Mouse (Mus musculus) CH12.LX (cell line): ENCODE data around the gene E330009J07Rik. TPM values are rescaled to one million over a fixed set of nuclear protein-coding genes. Genes with fewer than 3 reads are reported as not detected.
A peak's percentile ranks its signal among the peaks of the same experiment; 100 is the strongest.

Experiments used
- DNase-seq: peaks from one replicate; pipeline ENCODE4 v3.0.0-alpha.2; 2013; ENCODE audit errors: extremely low read depth
- H3K27ac ChIP-seq: 2 replicates; pipeline ENCODE4 v1.5.1; 2012; ENCODE audit warnings: low read depth, mild to moderate bottlenecking, control low read depth, moderate library complexity; ENCODE audit not compliant: insufficient read depth
- H3K27me3 ChIP-seq: replicated peaks from 2 replicates; pipeline ENCODE3; 2012; ENCODE audit warnings: inconsistent platforms
- H3K36me3 ChIP-seq, 2 experiments: replicated peaks in 1 of 2; 2 replicates each; pipeline versions ENCODE3 to v1.6.1; 2012; ENCODE audit warnings: inconsistent platforms in 1 of 2, low read length in 1 of 2, mild to moderate bottlenecking in 1 of 2, mixed read lengths in 1 of 2, moderate library complexity in 1 of 2; ENCODE audit not compliant: control insufficient read depth in 1 of 2, insufficient read depth in 1 of 2
- H3K4me1 ChIP-seq, 2 experiments: 2 replicates each; pipeline ENCODE4 v1.6.1; 2012; ENCODE audit warnings: inconsistent platforms in 1 of 2, moderate library complexity in 1 of 2; ENCODE audit not compliant: insufficient read depth in 2 of 2, control insufficient read depth in 1 of 2
- H3K4me2 ChIP-seq: 2 replicates; pipeline ENCODE4 v1.6.1; 2012; ENCODE audit warnings: low read depth, mild to moderate bottlenecking, control low read depth; ENCODE audit not compliant: poor library complexity, insufficient read depth, severe bottlenecking
- H3K4me3 ChIP-seq, 3 experiments: fragments of 150-350 bp in 1 of 3; sonication (generic) in 1 of 3; replicated peaks in 1 of 3; 2 replicates each; pipeline versions ENCODE3 to v1.5.1; 2011 to 2012; ENCODE audit warnings: low read depth in 2 of 3, low read length in 2 of 3, mild to moderate bottlenecking in 2 of 3, moderate library complexity in 2 of 3, control low read depth in 1 of 3, improper control_type of control experiment in 1 of 3, inconsistent platforms in 1 of 3, mixed read lengths in 1 of 3; ENCODE audit not compliant: poor library complexity in 1 of 3
- H3K79me2 ChIP-seq: replicated peaks from 2 replicates; pipeline ENCODE4 v1.6.1; 2012; ENCODE audit warnings: mild to moderate bottlenecking, moderate library complexity; ENCODE audit not compliant: control insufficient read depth, poor library complexity, insufficient read depth, severe bottlenecking; ENCODE audit errors: extremely low read depth
- H3K9ac ChIP-seq: 2 replicates; pipeline ENCODE4 v1.6.1; 2012; ENCODE audit warnings: low read depth, mild to moderate bottlenecking, control low read depth, moderate library complexity; ENCODE audit not compliant: insufficient read depth
- H3K9me3 ChIP-seq: replicated peaks from 2 replicates; pipeline ENCODE3; 2012; ENCODE audit warnings: low read length, inconsistent platforms, mixed read lengths
- BHLHE40 ChIP-seq: IDR thresholded peaks from 2 replicates; pipeline ENCODE4 v1.6.1; 2011; ENCODE audit warnings: mild to moderate bottlenecking, low read depth, low read length, improper control_type of control experiment
- E2F4 ChIP-seq: IDR thresholded peaks from 2 replicates; pipeline ENCODE4 v1.6.1; 2011; ENCODE audit warnings: low read depth, low read length, improper control_type of control experiment; ENCODE audit not compliant: insufficient replicate concordance
- ELF1 ChIP-seq: IDR thresholded peaks from 2 replicates; pipeline ENCODE4 v1.6.1; 2014; ENCODE audit warnings: low read depth, mild to moderate bottlenecking, inconsistent platforms, low read length, improper control_type of control experiment
- EP300 ChIP-seq: IDR thresholded peaks from 2 replicates; pipeline ENCODE4 v1.6.1; 2011; ENCODE audit warnings: low read length, improper control_type of control experiment
- GABPA ChIP-seq: IDR thresholded peaks from 2 replicates; pipeline ENCODE4 v1.6.1; 2012; ENCODE audit warnings: low read depth, low read length, improper control_type of control experiment, inconsistent platforms; ENCODE audit not compliant: insufficient replicate concordance
- JUN ChIP-seq: IDR thresholded peaks from 2 replicates; pipeline ENCODE4 v1.6.1; 2011; ENCODE audit warnings: low read depth, mild to moderate bottlenecking, low read length, improper control_type of control experiment, moderate library complexity; ENCODE audit not compliant: insufficient read depth
- JUND ChIP-seq: conservative IDR thresholded peaks from 2 replicates; pipeline ENCODE4 v1.6.1; 2011; ENCODE audit warnings: low read depth, low read length, improper control_type of control experiment
- KAT2A ChIP-seq: IDR thresholded peaks from 2 replicates; pipeline ENCODE4 v1.6.1; 2012; ENCODE audit warnings: low read length, improper control_type of control experiment, inconsistent platforms; ENCODE audit not compliant: insufficient replicate concordance
- MAFK ChIP-seq: IDR thresholded peaks from 2 replicates; pipeline ENCODE4 v1.6.1; 2011; ENCODE audit warnings: low read length, improper control_type of control experiment; ENCODE audit not compliant: insufficient replicate concordance
- MAX ChIP-seq: IDR thresholded peaks from 2 replicates; pipeline ENCODE4 v1.6.1; 2011; ENCODE audit warnings: low read length, improper control_type of control experiment
- MAZ ChIP-seq: IDR thresholded peaks from 2 replicates; pipeline ENCODE4 v1.6.1; 2012; ENCODE audit warnings: low read depth, mild to moderate bottlenecking, inconsistent platforms, low read length, improper control_type of control experiment, moderate library complexity
- MEF2A ChIP-seq: IDR thresholded peaks from 2 replicates; pipeline ENCODE4 v1.6.1; 2014; ENCODE audit warnings: low read depth, mild to moderate bottlenecking, inconsistent platforms, low read length, improper control_type of control experiment, borderline replicate concordance
- MXI1 ChIP-seq: IDR thresholded peaks from 2 replicates; pipeline ENCODE4 v1.6.1; 2011; ENCODE audit warnings: mild to moderate bottlenecking, low read depth, low read length, improper control_type of control experiment
- NRF1 ChIP-seq: IDR thresholded peaks from 2 replicates; pipeline ENCODE4 v1.6.1; 2014; ENCODE audit warnings: low read depth, mild to moderate bottlenecking, inconsistent platforms, low read length, improper control_type of control experiment, moderate library complexity
- POLR2AphosphoS2 ChIP-seq: IDR thresholded peaks from 2 replicates; pipeline ENCODE4 v1.6.1; 2011; ENCODE audit warnings: low read depth, low read length, improper control_type of control experiment
- RAD21 ChIP-seq: IDR thresholded peaks from 2 replicates; pipeline ENCODE4 v1.6.1; 2011; ENCODE audit warnings: low read depth, mild to moderate bottlenecking, low read length, improper control_type of control experiment, moderate library complexity
- RCOR1 ChIP-seq: conservative IDR thresholded peaks from 2 replicates; pipeline ENCODE4 v1.6.1; 2012; ENCODE audit warnings: low read depth, mild to moderate bottlenecking, inconsistent platforms, low read length, improper control_type of control experiment
- SIN3A ChIP-seq: IDR thresholded peaks from 2 replicates; pipeline ENCODE4 v1.6.1; 2012; ENCODE audit warnings: low read length, improper control_type of control experiment, inconsistent platforms
- SMC3 ChIP-seq: IDR thresholded peaks from 2 replicates; pipeline ENCODE4 v1.6.1; 2011; ENCODE audit warnings: low read depth, low read length, improper control_type of control experiment
- TBP ChIP-seq: conservative IDR thresholded peaks from 2 replicates; pipeline ENCODE4 v1.6.1; 2011; ENCODE audit warnings: low read depth, low read length, improper control_type of control experiment
- TCF12 ChIP-seq: IDR thresholded peaks from 2 replicates; pipeline ENCODE4 v1.6.1; 2014; ENCODE audit warnings: low read depth, mild to moderate bottlenecking, inconsistent platforms, low read length, improper control_type of control experiment
- UBTF ChIP-seq: IDR thresholded peaks from 2 replicates; pipeline ENCODE4 v1.6.1; 2012; ENCODE audit warnings: low read depth, mild to moderate bottlenecking, inconsistent platforms, low read length, improper control_type of control experiment, moderate library complexity
- USF1 ChIP-seq: IDR thresholded peaks from 2 replicates; pipeline ENCODE4 v1.6.1; 2014; ENCODE audit warnings: low read depth, mild to moderate bottlenecking, inconsistent platforms, low read length, improper control_type of control experiment
- USF2 ChIP-seq: conservative IDR thresholded peaks from 2 replicates; pipeline ENCODE4 v1.6.1; 2011; ENCODE audit warnings: low read depth, low read length, improper control_type of control experiment
- ZC3H11A ChIP-seq: IDR thresholded peaks from 2 replicates; pipeline ENCODE4 v1.6.1; 2012; ENCODE audit warnings: low read depth, mild to moderate bottlenecking, inconsistent platforms, low read length, improper control_type of control experiment
- ZKSCAN1 ChIP-seq: IDR thresholded peaks from 2 replicates; pipeline ENCODE4 v1.6.1; 2012; ENCODE audit warnings: low read depth, inconsistent platforms, low read length, improper control_type of control experiment, borderline replicate concordance
- ZMIZ1 ChIP-seq: IDR thresholded peaks from 2 replicates; pipeline ENCODE4 v1.6.1; 2012; ENCODE audit warnings: low read depth, mild to moderate bottlenecking, inconsistent platforms, low read length, improper control_type of control experiment
- dilution Hi-C: fragments of 300-500 bp; cut with MboI; formaldehyde crosslinking; loops from 2 replicates; pipeline ENCODE4 v1.14.3; 2020; ENCODE audit warnings: low sequenced_read_pairs; ENCODE audit not compliant: extremely low pct_unique_long_range_greater_than_20kb, extremely low pct_ligation_motif_present
- in situ Hi-C: fragments of 300-500 bp; cut with MboI; formaldehyde crosslinking; loops from 3 replicates; pipeline ENCODE4 v1.14.3; 2019; ENCODE audit warnings: low sequenced_read_pairs, low pct_ligation_motif_present, low pct_unique_long_range_greater_than_20kb, mixed read lengths
- polyA plus RNA-seq: library from polyadenylated mRNA; unstranded; fragments of >175 nt; gene quantifications from 2 replicates; pipeline ENCODE4 v1.2.1, GENCODE M21; 2012; ENCODE audit warnings: low read depth; ENCODE audit not compliant: insufficient read length
- total RNA-seq, 2 experiments: library from RNA; depleted of rRNA; stranded (reverse); fragments of 300-350 nt in 1 of 2; fragments of >200 nt in 1 of 2; gene quantifications; 2 replicates each; pipeline ENCODE4 v1.2.3; 2012 to 2014

The E330009J07Rik gene
- total and polyA plus RNA-seq, 3 experiments, result 12.3 to 21.6 (median 13.1) TPM

DNA sequence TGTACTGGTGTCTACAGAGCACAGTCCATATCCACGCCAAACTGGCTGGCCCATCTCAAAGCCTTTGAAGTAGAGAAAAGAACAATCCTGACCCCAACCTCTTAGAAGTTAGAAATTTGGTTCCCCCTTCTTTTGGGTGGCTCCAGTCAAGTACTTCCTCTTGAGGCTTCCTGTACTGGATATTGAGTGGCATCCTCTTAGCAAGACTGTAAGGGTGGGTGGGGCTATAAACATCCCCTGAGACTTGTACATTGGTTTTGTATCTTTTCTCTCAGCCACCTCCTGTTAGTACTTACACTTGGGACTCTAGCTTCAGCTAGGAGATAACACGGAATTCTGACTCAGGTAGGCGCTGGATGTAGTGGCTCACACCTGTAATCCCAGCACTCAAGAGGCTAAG lies 5.7 kb downstream of the E330009J07Rik start:
- no peaks in the 10 kb centered on the region for H3K27me3 ChIP-seq
- in situ Hi-C loops (no loop called here), dilution Hi-C loops (no loop called here)
- DNase-seq, result peak; percentile 80
- no peaks in the 10 kb centered on the region for H3K9me3 ChIP-seq
- H3K36me3 ChIP-seq, result peaks cover 0 to 5% of the 10 kb centered on the region in 2 experiments
- H3K4me2 ChIP-seq, result no peak overlapping the region
- H3K27ac ChIP-seq, result no peak overlapping the region
- no peak overlapping the region for H3K4me3 ChIP-seq
- no peak overlapping the region for H3K9ac ChIP-seq
- no peak for TF ChIP-seq TBP
- no peak for TF ChIP-seq GABPA
- TF ChIP-seq NRF1, result no peak
- TF ChIP-seq TCF12, result no peak
- no peak for TF ChIP-seq MAX
- no peak for TF ChIP-seq MXI1
- TF ChIP-seq RCOR1, result no peak
- TF ChIP-seq UBTF, result no peak
- TF ChIP-seq MAFK, result no peak
- no peak for TF ChIP-seq POLR2AphosphoS2
- TF ChIP-seq ZKSCAN1, result no peak
- no peak for TF ChIP-seq MAZ
- TF ChIP-seq SIN3A, result no peak
- TF ChIP-seq RAD21, result no peak
- TF ChIP-seq ELF1, result no peak
- no peak for TF ChIP-seq JUN
- H3K4me1 ChIP-seq, result peaks cover 28 to 58% of the 10 kb centered on the region in 2 experiments
- no peaks in the 10 kb centered on the region for H3K79me2 ChIP-seq

DNA sequence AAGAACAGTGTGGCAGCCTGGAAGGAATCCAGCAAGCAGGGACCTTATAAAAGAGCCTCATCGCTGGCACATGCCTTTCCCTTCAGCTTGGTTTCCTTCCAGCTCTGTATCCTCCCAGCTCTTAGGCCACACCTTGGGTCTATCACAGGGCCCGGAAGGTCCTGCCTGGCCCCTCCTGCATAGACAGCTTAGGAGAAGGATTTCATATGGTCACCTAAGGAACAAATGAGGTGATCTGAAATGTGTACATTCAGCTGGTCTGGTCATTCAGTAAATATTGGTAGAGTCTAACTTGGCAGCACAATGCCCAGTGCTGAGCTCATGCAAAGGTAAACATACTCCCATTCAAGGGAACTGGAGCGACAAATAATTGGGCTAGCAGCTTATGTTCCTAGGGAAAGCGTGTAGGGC lies 6.4 kb downstream of the E330009J07Rik start:
- Histone ChIP-seq H3K4me3 (no peak overlapping the region), H3K4me1 (peaks cover 24 to 53% of the 10 kb centered on the region in 2 experiments), H3K36me3 (peaks cover 0 to 5% of the 10 kb centered on the region in 2 experiments), H3K9me3 (no peaks in the 10 kb centered on the region), H3K27ac (no peak overlapping the region), H3K4me2 (no peak overlapping the region), H3K9ac (no peak overlapping the region), H3K79me2 (no peaks in the 10 kb centered on the region), H3K27me3 (no peaks in the 10 kb centered on the region)
- TF ChIP-seq EP300 (no peak), KAT2A (no peak), USF1 (no peak), JUN (no peak), BHLHE40 (no peak), MXI1 (no peak), GABPA (no peak), TCF12 (no peak), MAFK (no peak), MEF2A (no peak), ZMIZ1 (no peak), SMC3 (no peak), ELF1 (no peak), USF2 (no peak), ZC3H11A (no peak), E2F4 (no peak), JUND (no peak)
- in situ Hi-C loops, result no loop called here
- dilution Hi-C loops, result no loop called here
- no peak for DNase-seq
